Mouse (Mus musculus): ENCODE data around the gene Supt7l. TPM values are rescaled to one million over a fixed set of nuclear protein-coding genes. Genes with fewer than 3 reads are reported as not detected.
A peak's percentile ranks its signal among the peaks of the same experiment; 100 is the strongest.

Supt7l gene
- polyA plus RNA-seq, 1 experiment from 2014 or later = 18.0 TPM

DNA sequence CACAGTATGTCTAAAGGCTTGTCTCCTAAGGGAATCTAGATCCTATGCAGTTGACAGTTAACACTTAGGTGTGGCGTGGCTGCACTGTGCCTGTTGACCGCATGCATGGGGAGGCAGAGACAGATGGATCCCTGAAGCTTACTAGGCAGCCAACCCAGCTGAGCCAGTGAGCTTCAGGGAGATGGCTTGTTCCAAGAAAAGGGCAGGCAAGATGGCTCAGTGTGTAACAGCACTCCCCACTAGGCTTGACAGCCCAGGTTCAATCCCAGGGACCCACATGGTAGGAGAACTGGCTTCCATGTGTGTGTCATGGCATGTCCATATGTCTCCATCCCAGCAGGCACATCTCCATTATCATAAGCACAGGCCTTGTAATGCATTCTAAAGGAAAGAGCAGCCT lies 32.7 kb upstream of the Supt7l start:
- H3K4me3 ChIP-seq = no peak overlapping the region
- peaks cover 32% of the 10 kb centered on the region for H3K36me3 ChIP-seq
- 94% methylated on average over 2 of the region's 2 CpGs for WGBS
- H3K9me3 ChIP-seq = no peaks in the 10 kb centered on the region
- no peak overlapping the region for H3K9ac ChIP-seq
- ATAC-seq (ENCODE audit: extremely low read depth, insufficient number of reproducible peaks, low FRiP score, low TSS enrichment) = no peak
- H3K4me1 ChIP-seq = peaks cover 31% of the 10 kb centered on the region
- H3K27me3 ChIP-seq (replicated peaks) = no peaks in the 10 kb centered on the region
- no peak overlapping the region for H3K4me2 ChIP-seq
- no peak overlapping the region for H3K27ac ChIP-seq (replicated peaks)

DNA sequence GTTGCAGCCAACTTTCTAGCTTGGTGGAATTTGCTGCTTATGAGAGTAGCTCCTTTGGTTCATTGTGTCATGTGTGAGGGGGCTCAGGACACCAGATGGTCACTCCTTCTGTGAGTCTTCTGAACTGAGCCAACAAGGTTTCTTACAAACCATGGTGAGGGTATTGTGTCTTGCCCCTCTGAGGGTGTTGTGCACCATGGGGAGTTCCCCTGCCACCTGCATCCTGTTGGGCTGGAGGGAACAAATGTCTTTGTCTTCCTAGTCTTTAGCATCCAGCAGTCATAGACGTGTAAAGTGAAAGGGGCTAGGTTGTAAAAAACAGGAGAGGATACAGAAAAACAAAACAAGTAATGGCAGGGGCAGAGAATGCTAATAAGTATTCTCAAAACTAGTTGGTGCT lies 31.8 kb upstream of the Supt7l start:
- 62% methylated on average over 1 of the region's 1 CpGs for WGBS
- no peaks in the 10 kb centered on the region for H3K9me3 ChIP-seq
- H3K27ac ChIP-seq (replicated peaks) = no peak overlapping the region
- no peak overlapping the region for H3K9ac ChIP-seq
- ATAC-seq (ENCODE audit: extremely low read depth, insufficient number of reproducible peaks, low FRiP score, low TSS enrichment) = no peak
- H3K27me3 ChIP-seq (replicated peaks) = no peaks in the 10 kb centered on the region
- no peak overlapping the region for H3K4me2 ChIP-seq
- H3K36me3 ChIP-seq = peaks cover 40% of the 10 kb centered on the region
- H3K4me3 ChIP-seq = no peak overlapping the region
- peaks cover 22% of the 10 kb centered on the region for H3K4me1 ChIP-seq

DNA sequence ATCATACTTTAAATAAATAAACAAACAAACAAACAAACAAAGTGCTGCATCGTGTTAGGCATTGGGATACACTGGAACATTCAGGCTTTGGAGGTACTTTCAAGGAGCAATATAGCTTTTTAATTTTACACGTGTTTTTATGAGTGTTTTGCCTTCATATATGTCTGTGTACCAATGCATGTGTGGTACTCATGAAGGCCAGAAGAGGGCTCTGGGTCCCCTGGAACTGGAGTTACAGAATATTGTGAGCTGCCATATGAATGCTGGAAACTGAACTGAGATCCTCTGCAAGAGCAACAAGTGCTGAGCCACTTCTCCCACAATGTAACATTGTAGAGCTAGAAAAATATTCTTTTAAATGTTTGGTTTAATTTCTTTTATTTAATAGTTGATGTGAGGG lies 7.6 kb upstream of the Supt7l start:
- Histone ChIP-seq H3K4me2 (no peak overlapping the region), H3K9ac (no peak overlapping the region), H3K9me3 (no peaks in the 10 kb centered on the region), H3K4me1 (no peaks in the 10 kb centered on the region), H3K27ac (replicated peaks) (no peak overlapping the region), H3K4me3 (no peak overlapping the region), H3K36me3 (peaks cover 92% of the 10 kb centered on the region), H3K27me3 (replicated peaks) (no peaks in the 10 kb centered on the region)
- WGBS = 85% methylated on average over 2 of the region's 2 CpGs
- ATAC-seq (ENCODE audit: extremely low read depth, insufficient number of reproducible peaks, low FRiP score, low TSS enrichment) = no peak

DNA sequence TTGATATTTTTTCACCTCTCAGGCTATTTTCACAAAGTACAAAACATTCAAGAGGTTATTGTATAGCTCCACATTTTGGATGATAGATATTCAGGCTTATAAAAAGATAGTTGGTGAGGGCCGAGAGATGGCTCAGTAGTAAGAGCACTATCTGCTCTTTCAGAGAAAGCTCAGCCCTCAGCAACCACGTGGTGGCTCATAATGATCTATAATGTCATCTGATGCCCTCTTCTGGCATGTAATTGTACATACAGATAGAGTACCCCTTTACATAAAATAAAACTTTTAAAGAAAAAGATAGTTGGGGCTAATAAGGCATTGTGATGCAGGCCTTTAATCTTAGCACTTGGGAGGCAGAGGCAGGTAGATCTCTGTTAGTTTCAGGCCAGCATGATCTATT lies 953 bp upstream of the Supt7l start:
- 52% methylated on average over 2 of the region's 2 CpGs for WGBS
- Histone ChIP-seq H3K36me3 (peaks cover 52% of the 10 kb centered on the region), H3K9me3 (no peaks in the 10 kb centered on the region), H3K4me1 (peaks cover 23% of the 10 kb centered on the region), H3K4me2 (peak overlapping the region; percentile 100), H3K4me3 (no peak overlapping the region), H3K27ac (replicated peaks) (no peak overlapping the region), H3K27me3 (replicated peaks) (no peaks in the 10 kb centered on the region), H3K9ac (no peak overlapping the region)
- ATAC-seq (ENCODE audit: extremely low read depth, insufficient number of reproducible peaks, low FRiP score, low TSS enrichment) = no peak

DNA sequence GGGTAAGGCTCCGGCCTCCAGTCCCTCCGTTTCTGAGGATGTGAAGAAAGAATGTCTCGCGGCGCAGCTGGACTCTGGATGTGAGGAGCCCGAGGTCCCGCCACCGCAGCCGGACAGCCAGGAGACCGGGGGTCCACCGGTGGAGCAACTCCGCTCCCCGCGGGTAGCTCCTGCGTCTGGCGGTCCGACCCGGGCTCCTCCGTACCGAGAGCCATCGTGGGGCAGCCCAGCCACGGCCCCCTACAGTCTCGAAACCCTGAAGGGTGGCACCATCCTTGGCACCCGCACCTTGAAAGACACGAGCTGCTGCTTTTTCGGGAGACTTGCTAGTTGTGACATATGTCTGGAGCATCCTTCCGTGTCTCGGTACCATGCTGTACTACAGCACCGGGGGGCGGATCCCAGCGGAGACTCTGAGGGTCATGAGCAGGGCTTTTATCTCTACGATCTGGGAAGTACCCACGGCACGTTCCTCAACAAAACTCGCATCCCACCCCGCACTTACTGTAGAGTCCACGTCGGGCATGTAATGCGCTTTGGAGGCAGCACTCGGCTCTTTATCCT lies 408 bp downstream of the Supt7l start:
- Histone ChIP-seq H3K36me3 (peaks cover 48% of the 10 kb centered on the region), H3K27ac (replicated peaks) (peak overlapping the region; percentile 84), H3K4me1 (peaks cover 23% of the 10 kb centered on the region), H3K4me3 (peak overlapping the region; percentile 94), H3K9ac (peak overlapping the region; percentile 94), H3K27me3 (replicated peaks) (no peaks in the 10 kb centered on the region), H3K9me3 (no peaks in the 10 kb centered on the region), H3K4me2 (peak overlapping the region; percentile 100)
- WGBS = 2% methylated on average over 40 of the region's 40 CpGs
- ATAC-seq (ENCODE audit: extremely low read depth, insufficient number of reproducible peaks, low FRiP score, low TSS enrichment) = no peak

DNA sequence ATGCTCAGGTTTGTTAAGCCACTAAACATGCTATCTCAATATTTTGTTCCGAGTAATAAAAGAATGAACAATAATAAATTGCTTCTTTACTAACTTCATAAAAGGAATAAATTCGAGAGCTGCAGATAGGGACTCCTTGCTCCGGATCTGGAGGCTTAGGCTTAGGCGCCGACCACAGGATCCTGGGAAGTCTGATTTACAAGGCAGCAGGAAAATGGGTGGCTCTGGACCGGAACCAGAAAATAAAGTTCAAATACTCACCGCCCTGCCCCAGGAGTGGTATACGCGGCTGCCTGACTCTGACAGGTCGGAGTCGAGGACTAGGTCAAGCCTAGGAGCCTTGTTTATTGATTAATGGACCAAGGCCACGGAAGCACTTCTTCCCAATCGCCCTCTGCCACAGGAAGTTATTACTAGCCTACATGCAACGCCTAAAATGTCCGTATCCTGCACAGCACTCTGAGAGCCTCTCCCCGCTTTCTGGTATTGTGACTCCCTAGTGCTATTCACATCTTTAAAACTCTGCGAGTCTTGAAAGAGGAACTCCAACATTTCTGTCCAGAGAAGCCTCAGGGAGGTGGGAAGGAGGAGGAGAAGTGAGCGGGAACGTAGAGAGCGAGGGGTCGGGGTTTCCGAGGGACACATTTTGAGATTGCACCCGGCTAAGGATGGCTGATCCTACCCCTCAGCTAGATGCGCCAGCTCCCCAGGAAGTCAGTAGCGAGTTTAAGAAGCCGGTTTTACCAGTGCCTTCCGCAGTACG lies 1.1 kb downstream of the Supt7l start, which contains the start of gene Slc4a1ap:
TSS of gene Slc4a1ap (plus strand) at position 642 of the 763 bp plus-strand sequence.
- Histone ChIP-seq H3K9ac (peak within 1 kb of the TSS; percentile 94), H3K27ac (replicated peaks) (peak within 1 kb of the TSS; percentile 84), H3K4me2 (peak within 1 kb of the TSS; percentile 100), H3K9me3 (no peaks in the 10 kb centered on the region), H3K27me3 (replicated peaks) (no peaks in the 10 kb centered on the region), H3K4me1 (peaks cover 23% of the 10 kb centered on the region), H3K4me3 (peak within 1 kb of the TSS; percentile 94), H3K36me3 (peaks cover 47% of the 10 kb centered on the region)
- WGBS = under 1% methylated on average over 28 of the region's 28 CpGs
- ATAC-seq (ENCODE audit: extremely low read depth, insufficient number of reproducible peaks, low FRiP score, low TSS enrichment) = no peak

DNA sequence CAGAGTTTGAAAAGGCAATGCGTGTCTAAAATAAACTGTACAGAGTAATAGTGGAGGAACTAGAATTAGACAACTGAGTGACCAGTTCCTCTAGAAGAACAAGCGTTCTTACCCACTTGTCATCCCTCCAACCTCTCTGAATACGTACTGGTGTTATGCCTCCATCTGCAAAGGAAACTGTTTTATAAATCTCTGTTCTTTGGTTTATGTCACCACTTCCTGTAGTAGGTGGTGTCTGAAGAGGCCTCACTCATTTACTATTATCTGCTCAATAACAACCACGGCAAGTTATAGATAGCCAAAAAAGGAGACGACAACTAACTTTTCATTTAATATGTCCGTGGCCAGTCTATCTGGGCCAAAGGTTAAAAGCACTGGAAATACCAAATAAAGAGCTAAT lies 7.1 kb downstream of the Supt7l start:
- H3K4me2 ChIP-seq = no peak overlapping the region
- H3K27me3 ChIP-seq (replicated peaks) = no peaks in the 10 kb centered on the region
- H3K36me3 ChIP-seq = peaks cover 75% of the 10 kb centered on the region
- H3K4me1 ChIP-seq = peaks cover 2% of the 10 kb centered on the region
- no peak overlapping the region for H3K27ac ChIP-seq (replicated peaks)
- no peaks in the 10 kb centered on the region for H3K9me3 ChIP-seq
- no peak overlapping the region for H3K9ac ChIP-seq
- WGBS = 87% methylated on average over 6 of the region's 6 CpGs
- no peak overlapping the region for H3K4me3 ChIP-seq
- no peak for ATAC-seq (ENCODE audit: extremely low read depth, insufficient number of reproducible peaks, low FRiP score, low TSS enrichment)

DNA sequence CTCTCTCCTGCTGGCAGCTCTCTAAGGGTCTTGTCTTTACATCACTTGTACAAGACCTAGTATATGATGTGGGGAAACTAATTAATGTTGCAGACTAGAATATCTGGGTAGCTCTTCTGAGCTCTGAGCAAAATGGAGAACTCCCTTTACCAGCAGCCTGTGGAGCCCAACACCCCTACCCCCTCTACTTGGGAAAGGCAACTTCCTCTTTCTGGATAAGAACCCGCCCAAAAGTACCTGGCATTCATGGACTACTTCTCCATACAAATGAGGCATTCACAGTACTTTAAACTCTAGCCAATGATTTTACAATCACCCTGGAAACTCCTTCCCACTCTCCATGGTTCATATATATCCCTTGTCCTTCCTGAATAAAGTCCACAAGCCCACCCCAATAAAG lies 15.1 kb downstream of the Supt7l start:
- Histone ChIP-seq H3K27me3 (replicated peaks) (no peaks in the 10 kb centered on the region), H3K27ac (replicated peaks) (no peak overlapping the region), H3K4me2 (no peak overlapping the region), H3K9me3 (no peaks in the 10 kb centered on the region), H3K4me3 (no peak overlapping the region), H3K36me3 (peaks cover 97% of the 10 kb centered on the region), H3K9ac (no peak overlapping the region), H3K4me1 (no peaks in the 10 kb centered on the region)
- no peak for ATAC-seq (ENCODE audit: extremely low read depth, insufficient number of reproducible peaks, low FRiP score, low TSS enrichment)
- WGBS = 80% methylated on average over 1 of the region's 1 CpGs

DNA sequence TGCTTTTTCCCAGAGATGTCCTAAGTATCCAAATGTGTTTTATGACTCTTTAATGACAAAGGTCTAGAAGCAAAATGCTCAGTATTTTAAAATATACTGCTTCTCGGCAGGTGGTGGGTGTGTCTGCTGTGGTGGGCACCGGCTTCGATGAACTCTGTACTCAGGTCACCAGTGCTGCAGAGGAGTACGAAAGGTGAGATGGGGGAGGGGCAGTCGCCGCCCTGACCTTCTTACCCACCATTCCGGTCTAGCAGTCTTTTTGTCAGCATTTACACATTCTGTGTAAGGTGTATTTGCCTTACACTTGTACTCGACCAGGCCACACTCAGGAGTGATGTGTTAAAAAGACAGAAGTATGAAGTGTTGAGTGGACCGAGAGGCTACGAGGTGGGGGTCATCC lies 22.8 kb downstream of the Supt7l start:
- 87% methylated on average over 10 of the region's 10 CpGs for WGBS
- no peak for ATAC-seq (ENCODE audit: extremely low read depth, insufficient number of reproducible peaks, low FRiP score, low TSS enrichment)

DNA sequence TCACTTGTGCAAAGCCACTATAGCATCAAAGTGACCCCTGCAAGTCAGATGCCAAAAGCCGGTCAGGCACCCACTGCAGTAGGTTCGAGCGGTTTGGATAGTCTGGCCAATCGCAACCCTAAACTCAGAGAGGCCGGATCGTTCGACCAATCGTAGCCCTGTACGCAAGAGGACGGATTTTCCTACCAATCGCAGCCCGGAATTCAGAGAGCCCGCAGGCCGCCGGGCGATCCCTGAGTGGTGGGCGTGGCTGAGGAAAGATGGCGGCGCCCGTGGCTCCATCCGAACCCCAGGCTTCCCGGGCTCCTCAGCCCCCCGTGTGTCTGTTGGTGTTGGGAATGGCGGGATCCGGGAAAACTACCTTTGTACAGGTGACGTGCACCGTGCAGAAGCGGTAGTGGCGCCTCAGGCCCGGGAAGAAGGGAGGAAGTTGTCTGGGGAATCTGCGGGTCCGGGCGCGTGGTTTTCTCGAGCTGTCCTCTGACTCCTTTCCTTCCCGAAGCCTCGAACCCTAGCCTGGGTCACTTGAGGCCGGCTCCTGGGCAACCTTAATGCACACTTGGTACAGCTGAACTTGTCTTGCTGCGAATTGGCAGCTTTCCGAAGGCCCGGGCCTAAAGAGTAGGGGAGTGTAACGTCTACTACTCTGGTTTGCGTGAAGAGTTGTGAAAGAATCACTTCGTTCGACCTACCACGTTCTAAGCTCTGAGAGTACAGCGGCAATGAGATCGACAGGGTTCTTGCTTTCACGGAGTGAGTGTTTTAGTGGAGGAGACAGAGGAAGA lies 32.9 kb downstream of the Supt7l start, which contains the start of gene Gpn1:
TSS of gene Gpn1 (plus strand) at position 229 of the 785 bp plus-strand sequence.
- Histone ChIP-seq H3K4me2 (peak within 1 kb of the TSS; percentile 82), H3K27me3 (replicated peaks) (peaks cover 3% of the 10 kb centered on the region; the same call in 1 of the 2 replicates), H3K27ac (replicated peaks) (no peak within 1 kb of the TSS), H3K36me3 (peaks cover 35% of the 10 kb centered on the region), H3K9ac (peak within 1 kb of the TSS; percentile 83), H3K4me1 (peaks cover 14% of the 10 kb centered on the region), H3K4me3 (peak within 1 kb of the TSS; percentile 70), H3K9me3 (no peaks in the 10 kb centered on the region)
- WGBS = under 1% methylated on average over 49 of the region's 49 CpGs
- ATAC-seq (ENCODE audit: extremely low read depth, insufficient number of reproducible peaks, low FRiP score, low TSS enrichment) = peak; percentile 97

More for the DNA sequence above, 22.8 kb downstream of the Supt7l start:
- peaks cover 94% of the 10 kb centered on the region for H3K36me3 ChIP-seq
- H3K4me3 ChIP-seq = no peak overlapping the region
- H3K27ac ChIP-seq (replicated peaks) = no peak overlapping the region
- no peaks in the 10 kb centered on the region for H3K27me3 ChIP-seq (replicated peaks)
- H3K9ac ChIP-seq = no peak overlapping the region
- H3K4me2 ChIP-seq = no peak overlapping the region
- H3K9me3 ChIP-seq = no peaks in the 10 kb centered on the region
- peaks cover 13% of the 10 kb centered on the region for H3K4me1 ChIP-seq

DNA sequence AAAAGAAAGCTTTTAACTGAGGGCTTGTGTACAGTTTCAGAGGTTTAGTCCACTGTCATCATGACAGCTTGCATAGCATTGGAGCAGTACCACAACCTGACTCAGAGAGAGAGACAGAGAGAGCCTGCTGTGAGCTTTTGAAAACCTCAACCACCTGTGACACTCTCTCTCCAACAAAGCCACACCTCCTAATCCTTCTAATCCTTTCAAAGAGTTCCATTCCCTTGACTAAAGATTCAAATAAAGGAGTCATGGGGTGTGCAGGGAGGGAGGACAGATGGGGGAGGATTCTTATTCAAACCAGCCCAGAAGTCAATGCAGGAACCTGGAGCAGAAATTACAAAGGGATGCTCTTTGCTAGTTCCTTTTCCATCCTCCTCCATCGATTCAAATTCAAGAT lies 35.6 kb downstream of the Supt7l start:
- ATAC-seq (ENCODE audit: extremely low read depth, insufficient number of reproducible peaks, low FRiP score, low TSS enrichment) = no peak
- H3K4me3 ChIP-seq = no peak overlapping the region
- H3K27ac ChIP-seq (replicated peaks) = no peak overlapping the region
- no peak overlapping the region for H3K4me2 ChIP-seq
- no peak overlapping the region for H3K9ac ChIP-seq
- peaks cover 14% of the 10 kb centered on the region for H3K4me1 ChIP-seq
- H3K36me3 ChIP-seq = peaks cover 8% of the 10 kb centered on the region
- 37% methylated on average over 1 of the region's 1 CpGs for WGBS
- peaks cover 3% of the 10 kb centered on the region; the same call in 1 of the 2 replicates for H3K27me3 ChIP-seq (replicated peaks)
- H3K9me3 ChIP-seq = no peaks in the 10 kb centered on the region

All from heart, embryonic 13.5 days (tissue).